Mouse (Mus musculus): ENCODE measurements around the gene Lenep. TPM values are rescaled to one million over a fixed set of nuclear protein-coding genes. Genes with fewer than 3 reads are reported as not detected.

Gene Lenep
- not detected in 2 replicates for polyA plus RNA-seq (2014; fragmentation: Nextera tagmentation; extraction: Ambion mirVana)

DNA sequence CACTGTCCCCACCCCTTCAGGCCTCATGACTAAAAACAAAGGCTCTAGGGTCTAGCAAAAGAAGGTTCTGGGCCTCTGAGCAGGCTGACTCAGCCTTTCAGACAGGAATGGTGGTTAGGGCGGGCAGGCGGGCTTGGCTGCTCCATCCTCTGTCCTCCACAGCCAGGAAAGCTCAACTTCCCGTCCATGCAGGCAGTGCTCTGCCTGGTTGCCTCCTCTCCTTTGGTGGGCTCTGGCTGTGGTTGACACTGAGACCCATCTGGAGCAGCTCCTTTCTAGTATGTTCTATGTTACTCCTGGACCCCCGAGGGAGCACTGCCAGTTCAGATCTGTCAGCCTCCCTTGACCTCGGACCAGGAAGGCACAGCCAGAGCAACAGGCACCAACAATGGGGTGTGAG, at the start of gene Lenep:
TSS of gene Lenep (minus strand) at position 101 of the 400 bp plus-strand sequence.
- no peak within 1 kb of the TSS for H3K4me2 ChIP-seq (ENCODE audit: low read length)
- H3K27me3 ChIP-seq (replicated peaks; ENCODE audit: control insufficient read depth, insufficient read depth, low read length): no peaks in the 10 kb centered on the region
- H3K9ac ChIP-seq (ENCODE audit: low read length): no peak within 1 kb of the TSS
- peaks cover 51% of the 10 kb centered on the region for H3K36me3 ChIP-seq (ENCODE audit: control insufficient read depth, insufficient read depth, low read length)
- WGBS: 69% methylated on average over 5 of the region's 5 CpGs
- no peak within 1 kb of the TSS for H3K4me3 ChIP-seq (ENCODE audit: low read depth, low read length)
- DNase-seq (ENCODE audit: low spot score) (no peak), ATAC-seq (no peak)
- no peaks in the 10 kb centered on the region for H3K4me1 ChIP-seq (ENCODE audit: control insufficient read depth, insufficient read depth, low read length)
- H3K9me3 ChIP-seq (replicated peaks; ENCODE audit: control insufficient read depth, low read length): no peaks in the 10 kb centered on the region
- H3K27ac ChIP-seq (ENCODE audit: low read depth, low read length): no peak within 1 kb of the TSS

- peak; percentile 23 for DNase-seq (ENCODE audit: low spot score)
- H3K9ac ChIP-seq (ENCODE audit: low read length): no peak overlapping the region
- 100% methylated on average over 1 of the region's 1 CpGs for WGBS
Measured at GRCm38 (mm10) chr3:89451916-89452315, 49.3 kb upstream of the Lenep start.

DNA sequence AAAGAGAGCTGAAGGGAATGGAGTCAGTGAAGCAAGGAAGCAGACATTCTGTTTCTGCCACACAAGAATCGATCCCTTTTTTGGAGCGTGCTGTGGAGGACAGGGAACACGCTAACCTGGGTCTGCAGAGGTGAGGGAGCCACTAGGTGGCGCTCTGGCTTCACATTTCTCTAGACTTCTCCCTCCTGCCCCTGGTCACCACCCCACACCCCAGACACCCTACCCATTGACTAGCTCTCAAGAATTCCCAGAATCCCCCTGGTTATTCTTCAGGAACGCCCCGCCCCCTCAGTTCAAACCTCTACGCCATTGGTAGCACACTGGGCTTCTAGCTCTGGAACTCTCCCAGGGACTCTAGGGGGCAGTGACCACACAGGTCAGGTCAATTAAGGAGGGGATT, 46.9 kb upstream of the Lenep start:
- ATAC-seq (peak; percentile 72), DNase-seq (ENCODE audit: low spot score) (peak; percentile 71)
- no peaks in the 10 kb centered on the region for H3K36me3 ChIP-seq (ENCODE audit: control insufficient read depth, insufficient read depth, low read length)
- H3K4me2 ChIP-seq (ENCODE audit: low read length): no peak overlapping the region
- H3K27ac ChIP-seq (ENCODE audit: low read depth, low read length): no peak overlapping the region
- no peak overlapping the region for H3K4me3 ChIP-seq (ENCODE audit: low read depth, low read length)
- 44% methylated on average over 7 of the region's 7 CpGs for WGBS
- no peaks in the 10 kb centered on the region for H3K27me3 ChIP-seq (replicated peaks; ENCODE audit: control insufficient read depth, insufficient read depth, low read length)
- H3K9me3 ChIP-seq (replicated peaks; ENCODE audit: control insufficient read depth, low read length): no peaks in the 10 kb centered on the region
- no peak overlapping the region for H3K9ac ChIP-seq (ENCODE audit: low read length)
- no peaks in the 10 kb centered on the region for H3K4me1 ChIP-seq (ENCODE audit: control insufficient read depth, insufficient read depth, low read length)

More at GRCm38 (mm10) chr3:89451916-89452315, 49.3 kb upstream of the Lenep start:
- ATAC-seq: no peak
- H3K4me2 ChIP-seq (ENCODE audit: low read length): no peak overlapping the region
- H3K36me3 ChIP-seq (ENCODE audit: control insufficient read depth, insufficient read depth, low read length): no peaks in the 10 kb centered on the region
- no peaks in the 10 kb centered on the region for H3K4me1 ChIP-seq (ENCODE audit: control insufficient read depth, insufficient read depth, low read length)
- H3K4me3 ChIP-seq (ENCODE audit: low read depth, low read length): no peak overlapping the region
- no peak overlapping the region for H3K27ac ChIP-seq (ENCODE audit: low read depth, low read length)
- no peaks in the 10 kb centered on the region for H3K27me3 ChIP-seq (replicated peaks; ENCODE audit: control insufficient read depth, insufficient read depth, low read length)
- H3K9me3 ChIP-seq (replicated peaks; ENCODE audit: control insufficient read depth, low read length): no peaks in the 10 kb centered on the region

DNA sequence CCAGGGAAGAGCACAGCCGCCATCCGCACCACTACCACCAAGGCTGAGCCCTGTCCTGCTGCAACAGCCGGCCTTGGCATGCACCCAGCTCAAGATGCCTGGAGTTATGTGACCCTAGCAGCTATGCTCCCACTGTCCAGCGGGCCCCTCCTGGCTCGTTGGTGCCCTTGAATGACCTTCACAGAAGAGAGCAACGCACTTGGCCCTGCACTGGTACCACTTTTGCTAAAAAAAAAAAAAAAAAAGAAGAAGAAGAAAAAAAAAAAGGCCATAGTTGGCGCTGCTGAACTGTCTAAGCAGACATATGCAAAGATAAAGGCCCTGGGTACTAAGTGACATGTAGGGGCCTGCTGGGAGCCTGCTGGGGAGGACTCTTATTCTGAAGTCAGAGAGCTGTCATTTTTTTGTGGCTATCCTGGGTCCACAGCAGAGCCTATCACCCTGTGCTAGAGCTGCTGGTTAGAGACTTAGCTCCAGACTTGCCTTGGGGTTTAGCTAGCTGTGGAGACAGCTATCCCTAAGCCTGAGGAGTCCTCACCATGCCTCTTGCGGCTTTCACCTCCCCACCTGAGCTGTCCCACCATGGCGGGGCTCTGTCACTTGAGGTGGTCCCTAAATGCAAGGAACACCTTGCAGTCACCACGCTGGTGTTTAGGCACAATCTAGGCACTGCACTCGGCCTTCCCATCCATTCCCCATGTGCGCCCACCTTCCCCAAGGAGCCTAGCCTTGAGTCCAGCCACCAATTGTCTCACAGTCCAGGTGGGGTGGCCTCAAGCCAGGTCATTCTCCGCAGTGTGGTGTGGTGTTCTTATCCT, 46.3 kb upstream of the Lenep start:
- H3K9me3 ChIP-seq (replicated peaks; ENCODE audit: control insufficient read depth, low read length): no peaks in the 10 kb centered on the region
- ATAC-seq (no peak), DNase-seq (ENCODE audit: low spot score) (no peak)
- H3K27ac ChIP-seq (ENCODE audit: low read depth, low read length): no peak overlapping the region
- 73% methylated on average over 13 of the region's 13 CpGs for WGBS
- H3K4me2 ChIP-seq (ENCODE audit: low read length): no peak overlapping the region
- H3K9ac ChIP-seq (ENCODE audit: low read length): no peak overlapping the region
- H3K4me1 ChIP-seq (ENCODE audit: control insufficient read depth, insufficient read depth, low read length): no peaks in the 10 kb centered on the region
- no peaks in the 10 kb centered on the region for H3K27me3 ChIP-seq (replicated peaks; ENCODE audit: control insufficient read depth, insufficient read depth, low read length)
- H3K4me3 ChIP-seq (ENCODE audit: low read depth, low read length): no peak overlapping the region
- H3K36me3 ChIP-seq (ENCODE audit: control insufficient read depth, insufficient read depth, low read length): no peaks in the 10 kb centered on the region

GRCm38 (mm10) chr3:89440691-89441090, 38.1 kb upstream of the Lenep start:
- Histone ChIP-seq H3K36me3 (ENCODE audit: control insufficient read depth, insufficient read depth, low read length) (no peaks in the 10 kb centered on the region), H3K4me1 (ENCODE audit: control insufficient read depth, insufficient read depth, low read length) (peaks cover 3% of the 10 kb centered on the region; the same call in 1 of the 2 replicates), H3K9ac (ENCODE audit: low read length) (no peak overlapping the region), H3K9me3 (replicated peaks; ENCODE audit: control insufficient read depth, low read length) (no peaks in the 10 kb centered on the region), H3K4me2 (ENCODE audit: low read length) (no peak overlapping the region), H3K4me3 (ENCODE audit: low read depth, low read length) (no peak overlapping the region), H3K27ac (ENCODE audit: low read depth, low read length) (no peak overlapping the region), H3K27me3 (replicated peaks; ENCODE audit: control insufficient read depth, insufficient read depth, low read length) (no peaks in the 10 kb centered on the region)
- 93% methylated on average over 2 of the region's 2 CpGs for WGBS
- no peak for DNase-seq (ENCODE audit: low spot score)
- ATAC-seq: no peak

GRCm38 (mm10) chr3:89437269-89437668, 34.7 kb upstream of the Lenep start:
- peak overlapping the region; percentile 30 for H3K9ac ChIP-seq (ENCODE audit: low read length)
- H3K4me1 ChIP-seq (ENCODE audit: control insufficient read depth, insufficient read depth, low read length): peaks cover 3% of the 10 kb centered on the region; the same call in 1 of the 2 replicates
- no peaks in the 10 kb centered on the region for H3K27me3 ChIP-seq (replicated peaks; ENCODE audit: control insufficient read depth, insufficient read depth, low read length)
- H3K36me3 ChIP-seq (ENCODE audit: control insufficient read depth, insufficient read depth, low read length): peaks cover 29% of the 10 kb centered on the region
- H3K4me3 ChIP-seq (ENCODE audit: low read depth, low read length): peak overlapping the region; percentile 26; the same call in 1 of the 2 replicates
- no peaks in the 10 kb centered on the region for H3K9me3 ChIP-seq (replicated peaks; ENCODE audit: control insufficient read depth, low read length)
- H3K27ac ChIP-seq (ENCODE audit: low read depth, low read length): no peak overlapping the region
- 18% methylated on average over 5 of the region's 5 CpGs for WGBS
- peak; percentile 66 for ATAC-seq
- peak overlapping the region; percentile 52 for H3K4me2 ChIP-seq (ENCODE audit: low read length)
- DNase-seq (ENCODE audit: low spot score): peak; percentile 31

GRCm38 (mm10) chr3:89436176-89437113, 33.9 kb upstream of the Lenep start, which contains the start of gene Pbxip1:
Gene Pbxip1 (plus strand): TSS chr3:89436706.
- peaks cover 34% of the 10 kb centered on the region for H3K36me3 ChIP-seq (ENCODE audit: control insufficient read depth, insufficient read depth, low read length)
- H3K4me1 ChIP-seq (ENCODE audit: control insufficient read depth, insufficient read depth, low read length): peaks cover 6% of the 10 kb centered on the region
- no peaks in the 10 kb centered on the region for H3K27me3 ChIP-seq (replicated peaks; ENCODE audit: control insufficient read depth, insufficient read depth, low read length)
- peak within 1 kb of the TSS; percentile 30 for H3K9ac ChIP-seq (ENCODE audit: low read length)
- DNase-seq (ENCODE audit: low spot score) (peak; percentile 67), ATAC-seq (peak; percentile 59)
- peak within 1 kb of the TSS; percentile 52 for H3K4me2 ChIP-seq (ENCODE audit: low read length)
- H3K27ac ChIP-seq (ENCODE audit: low read depth, low read length): no peak within 1 kb of the TSS
- peak within 1 kb of the TSS; percentile 26 for H3K4me3 ChIP-seq (ENCODE audit: low read depth, low read length)
- no peaks in the 10 kb centered on the region for H3K9me3 ChIP-seq (replicated peaks; ENCODE audit: control insufficient read depth, low read length)
- whole genome bisulfite sequencing: 5% methylated on average over 16 of the region's 16 CpGs

GRCm38 (mm10) chr3:89435041-89435440, 32.4 kb upstream of the Lenep start:
- 40% methylated on average over 7 of the region's 7 CpGs for WGBS
- no peak overlapping the region for H3K9ac ChIP-seq (ENCODE audit: low read length)
- no peak overlapping the region for H3K4me3 ChIP-seq (ENCODE audit: low read depth, low read length)
- H3K4me1 ChIP-seq (ENCODE audit: control insufficient read depth, insufficient read depth, low read length): peaks cover 13% of the 10 kb centered on the region
- no peaks in the 10 kb centered on the region for H3K9me3 ChIP-seq (replicated peaks; ENCODE audit: control insufficient read depth, low read length)
- DNase-seq (ENCODE audit: low spot score): peak; percentile 19
- peaks cover 34% of the 10 kb centered on the region for H3K36me3 ChIP-seq (ENCODE audit: control insufficient read depth, insufficient read depth, low read length)
- no peak for ATAC-seq
- H3K27me3 ChIP-seq (replicated peaks; ENCODE audit: control insufficient read depth, insufficient read depth, low read length): no peaks in the 10 kb centered on the region
- no peak overlapping the region for H3K27ac ChIP-seq (ENCODE audit: low read depth, low read length)
- H3K4me2 ChIP-seq (ENCODE audit: low read length): no peak overlapping the region

Data from forebrain, embryonic 14.5 days (tissue).